Mouse (Mus musculus): Measurements from ENCODE around the gene Mthfsd. TPM values are rescaled to one million over a fixed set of nuclear protein-coding genes. Genes with fewer than 3 reads are reported as not detected.
"Not testable (repeated sequence)": the region's sequence is repeated elsewhere in the genome, so short reads cannot be mapped to it uniquely, and the experiment has no call there.

Mthfsd gene
- total RNA-seq (2015; ENCODE audit: low replicate concordance) = 2.9 and 6.7 TPM in 2 replicates
- 6.4 TPM in 2 replicates for total RNA-seq (2017; ENCODE audit: low replicate concordance)

- ATAC-seq (replicated peaks; ENCODE audit: low FRiP score, poor library complexity, severe bottlenecking) = peak; percentile 95
Observed at GRCm38 (mm10) chr8:121107668-121108656, at the start of gene Mthfsd. Mthfsd (minus strand) TSS chr8:121108392.

- no peak for ATAC-seq (replicated peaks; ENCODE audit: low FRiP score, poor library complexity, severe bottlenecking)
Observed at GRCm38 (mm10) chr8:121156990-121157491, 48.8 kb upstream of the Mthfsd start.

GRCm38 (mm10) chr8:121152394-121152793, 44.2 kb upstream of the Mthfsd start:
- ATAC-seq (replicated peaks; ENCODE audit: low FRiP score, poor library complexity, severe bottlenecking) = no peak

- no peak for ATAC-seq (replicated peaks; ENCODE audit: low FRiP score, poor library complexity, severe bottlenecking)
Observed at GRCm38 (mm10) chr8:121148573-121149083, 40.4 kb upstream of the Mthfsd start.

GRCm38 (mm10) chr8:121145457-121146134, 37.4 kb upstream of the Mthfsd start:
- ATAC-seq (replicated peaks; ENCODE audit: low FRiP score, poor library complexity, severe bottlenecking) = not testable (repeated sequence)

- no peak for ATAC-seq (replicated peaks; ENCODE audit: low FRiP score, poor library complexity, severe bottlenecking)
Observed at GRCm38 (mm10) chr8:121136856-121137255, 28.7 kb upstream of the Mthfsd start.

GRCm38 (mm10) chr8:121134512-121134911, 26.3 kb upstream of the Mthfsd start:
- no peak for ATAC-seq (replicated peaks; ENCODE audit: low FRiP score, poor library complexity, severe bottlenecking)

GRCm38 (mm10) chr8:121134102-121134501, 25.9 kb upstream of the Mthfsd start:
- ATAC-seq (replicated peaks; ENCODE audit: low FRiP score, poor library complexity, severe bottlenecking) = no peak

- ATAC-seq (replicated peaks; ENCODE audit: low FRiP score, poor library complexity, severe bottlenecking) = no peak
Observed at GRCm38 (mm10) chr8:121132961-121133513, 24.8 kb upstream of the Mthfsd start.

- ATAC-seq (replicated peaks; ENCODE audit: low FRiP score, poor library complexity, severe bottlenecking) = no peak
Observed at GRCm38 (mm10) chr8:121130522-121130921, 22.3 kb upstream of the Mthfsd start.

- no peak for ATAC-seq (replicated peaks; ENCODE audit: low FRiP score, poor library complexity, severe bottlenecking)
Observed at GRCm38 (mm10) chr8:121129265-121129940, 21.2 kb upstream of the Mthfsd start.

GRCm38 (mm10) chr8:121128531-121129264, 20.5 kb upstream of the Mthfsd start:
- no peak for ATAC-seq (replicated peaks; ENCODE audit: low FRiP score, poor library complexity, severe bottlenecking)

- ATAC-seq (replicated peaks; ENCODE audit: low FRiP score, poor library complexity, severe bottlenecking) = no peak
Observed at GRCm38 (mm10) chr8:121127756-121128375, 19.7 kb upstream of the Mthfsd start, which contains the start of gene Foxl1. Foxl1 (plus strand) TSS chr8:121127940.

GRCm38 (mm10) chr8:121127291-121127701, 19.1 kb upstream of the Mthfsd start:
- ATAC-seq (replicated peaks; ENCODE audit: low FRiP score, poor library complexity, severe bottlenecking) = no peak

- no peak for ATAC-seq (replicated peaks; ENCODE audit: low FRiP score, poor library complexity, severe bottlenecking)
Observed at GRCm38 (mm10) chr8:121126694-121127093, 18.5 kb upstream of the Mthfsd start.

- no peak for ATAC-seq (replicated peaks; ENCODE audit: low FRiP score, poor library complexity, severe bottlenecking)
Observed at GRCm38 (mm10) chr8:121126191-121126590, 18.0 kb upstream of the Mthfsd start.

GRCm38 (mm10) chr8:121125311-121125876, 17.2 kb upstream of the Mthfsd start:
- no peak for ATAC-seq (replicated peaks; ENCODE audit: low FRiP score, poor library complexity, severe bottlenecking)

Data from erythroid progenitor cell, adult 5-6 weeks (primary cell).